Mouse (Mus musculus): ENCODE measurements around the gene Card11. TPM values are rescaled to one million over a fixed set of nuclear protein-coding genes. Genes with fewer than 3 reads are reported as not detected.

The Card11 gene
- polyA plus RNA-seq, 1 experiment from 2014 or later: 0.27 TPM

DNA sequence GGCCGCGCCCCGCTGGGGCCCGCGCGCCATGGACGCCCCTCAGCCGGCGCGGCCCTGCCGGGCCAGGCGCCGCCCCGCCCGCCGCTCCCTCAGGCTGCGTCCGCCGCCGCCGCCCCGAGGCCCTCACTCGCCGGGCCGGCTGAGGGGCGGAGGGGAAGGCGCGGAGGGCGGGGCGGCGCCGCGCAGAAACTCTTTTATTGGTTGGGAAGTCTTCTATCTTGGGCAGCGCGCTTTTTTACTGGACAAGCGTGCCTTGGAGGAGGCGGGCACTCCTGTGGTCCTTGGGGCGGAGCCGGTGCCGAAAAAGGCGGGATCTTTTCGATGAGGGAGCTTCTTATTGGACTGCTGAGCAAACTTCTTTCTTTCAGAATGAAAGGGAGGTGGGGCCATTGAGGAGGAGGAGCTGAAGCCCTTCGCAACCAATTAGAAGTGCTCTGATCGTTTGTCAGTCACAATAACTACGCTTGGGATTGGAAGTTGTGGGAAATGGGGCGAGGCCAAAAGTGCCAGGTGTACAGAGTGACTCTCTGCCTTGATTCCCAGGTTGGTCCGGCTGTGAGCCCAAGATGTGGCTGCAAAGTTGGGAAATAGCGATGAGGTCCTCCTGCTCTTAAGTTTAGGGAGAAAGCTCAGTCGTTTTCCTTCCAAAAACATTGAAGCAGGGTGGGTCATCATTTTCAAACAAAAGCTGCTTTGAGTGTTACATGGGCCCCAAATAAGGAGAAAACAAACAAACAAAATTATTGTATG lies 169.9 kb downstream of the Card11 start, which contains the start of gene Gna12:
TSS of gene Gna12 (minus strand) at position 118 of the 750 bp plus-strand sequence.
- under 1% methylated on average over 44 of the region's 49 CpGs for WGBS
- Histone ChIP-seq H3K36me3 (no peaks in the 10 kb centered on the region; the same call in 1 of the 2 replicates), H3K4me3 (peak within 1 kb of the TSS; percentile 82), H3K4me2 (peak within 1 kb of the TSS; percentile 91), H3K27ac (peak within 1 kb of the TSS; percentile 69), H3K27me3 (no peaks in the 10 kb centered on the region), H3K9me3 (no peaks in the 10 kb centered on the region), H3K9ac (peak within 1 kb of the TSS; percentile 89), H3K4me1 (peaks cover 32% of the 10 kb centered on the region)
- ATAC-seq (ENCODE audit: insufficient number of reproducible peaks, insufficient read depth, low FRiP score, low TSS enrichment, low read depth): peak; percentile 98

DNA sequence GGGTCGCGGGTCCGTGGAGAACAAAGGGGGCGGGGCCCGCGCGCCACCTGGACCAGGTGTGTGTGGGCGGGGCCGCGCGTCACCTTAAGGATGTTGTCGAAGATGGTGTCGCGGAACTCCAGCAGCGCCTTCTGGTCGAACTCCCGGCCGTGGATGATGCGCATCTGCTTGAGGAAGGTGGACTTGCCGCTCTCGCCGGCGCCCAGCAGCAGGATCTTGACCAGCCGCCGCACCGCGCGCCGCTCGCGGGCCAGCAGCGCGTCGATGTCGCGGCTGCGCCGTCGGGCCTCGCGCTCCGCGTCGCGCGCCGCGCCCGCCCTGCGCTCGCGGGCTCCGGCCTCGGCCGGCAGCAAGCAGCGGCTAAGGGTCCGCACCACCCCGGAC lies 170.5 kb downstream of the Card11 start:
- H3K9ac ChIP-seq: peak overlapping the region; percentile 89
- peak; percentile 17; the same call in 1 of the 2 replicates for ATAC-seq (ENCODE audit: insufficient number of reproducible peaks, insufficient read depth, low FRiP score, low TSS enrichment, low read depth)
- peaks cover 32% of the 10 kb centered on the region for H3K4me1 ChIP-seq
- no peaks in the 10 kb centered on the region for H3K9me3 ChIP-seq
- WGBS: under 1% methylated on average over 56 of the region's 58 CpGs
- no peaks in the 10 kb centered on the region for H3K27me3 ChIP-seq
- peaks cover 3% of the 10 kb centered on the region; the same call in 1 of the 2 replicates for H3K36me3 ChIP-seq
- peak overlapping the region; percentile 69 for H3K27ac ChIP-seq
- H3K4me2 ChIP-seq: peak overlapping the region; percentile 91
- H3K4me3 ChIP-seq: peak overlapping the region; percentile 82

DNA sequence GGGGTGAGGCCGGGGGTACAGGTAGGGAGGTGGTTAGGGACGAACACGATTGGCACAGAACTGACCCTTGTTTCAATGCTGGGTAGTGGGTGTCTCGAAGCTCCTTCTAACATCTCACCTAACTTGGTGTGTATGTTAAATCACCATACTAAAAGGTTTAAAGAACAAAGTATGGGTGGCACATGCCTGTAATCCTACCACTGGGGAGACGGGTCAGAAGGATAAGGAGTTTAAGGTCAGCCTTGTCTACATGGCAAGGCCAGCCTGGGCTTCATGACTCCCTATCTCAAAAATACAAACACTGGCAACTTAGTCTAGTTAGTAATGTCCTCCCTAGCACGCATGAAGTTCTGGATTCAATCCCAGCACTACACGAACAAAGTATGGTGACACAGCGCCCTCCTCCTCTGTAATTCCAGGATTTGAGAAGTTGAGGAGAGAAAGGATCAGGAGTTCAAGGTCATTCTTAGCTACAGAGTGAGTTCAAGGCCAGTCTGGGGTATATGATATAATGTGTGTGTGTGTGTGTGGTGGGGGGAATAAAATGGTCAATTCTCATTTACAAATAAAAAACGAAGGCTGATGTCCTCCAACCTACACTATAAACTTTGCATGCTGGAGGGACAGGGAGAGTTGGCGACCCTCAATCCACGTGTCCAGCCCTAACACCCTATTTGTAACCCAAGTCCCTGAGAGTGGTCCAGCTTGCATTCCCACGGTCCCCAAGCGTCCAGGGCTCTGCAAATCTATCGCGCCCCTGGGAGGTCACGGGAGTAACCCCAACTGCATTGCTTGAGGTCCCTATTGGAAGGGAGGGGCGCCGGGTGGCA lies 171.1 kb downstream of the Card11 start:
- Histone ChIP-seq H3K9ac (peak overlapping the region; percentile 89), H3K36me3 (peaks cover 3% of the 10 kb centered on the region; the same call in 1 of the 2 replicates), H3K4me3 (peak overlapping the region; percentile 82), H3K4me2 (peak overlapping the region; percentile 91), H3K27ac (0 out of 2 replicates have a peak overlapping the region, but pooled peaks have one; percentile 69), H3K9me3 (no peaks in the 10 kb centered on the region), H3K27me3 (no peaks in the 10 kb centered on the region), H3K4me1 (peaks cover 34% of the 10 kb centered on the region)
- ATAC-seq (ENCODE audit: insufficient number of reproducible peaks, insufficient read depth, low FRiP score, low TSS enrichment, low read depth): no peak
- 35% methylated on average over 18 of the region's 18 CpGs for WGBS

DNA sequence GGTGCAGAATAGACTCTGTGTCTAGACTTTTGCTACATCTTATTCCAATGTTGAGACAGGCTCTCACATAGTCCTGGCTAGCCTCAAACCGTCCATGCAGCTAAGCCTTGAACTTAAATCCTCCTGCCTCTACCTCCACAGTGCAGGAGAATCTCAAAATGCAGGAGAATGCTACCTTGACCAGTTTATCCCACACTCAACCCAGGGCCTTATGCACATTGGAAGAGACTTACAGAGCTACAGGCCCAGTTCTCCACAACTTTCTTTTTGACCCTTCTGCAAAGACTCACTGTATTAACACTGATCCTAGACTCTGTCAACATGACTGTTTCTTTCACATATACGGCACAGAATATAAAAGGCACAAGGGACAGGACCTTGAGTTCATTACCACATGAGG lies 172.0 kb downstream of the Card11 start:
- WGBS: 63% methylated on average over 2 of the region's 2 CpGs
- no peak for ATAC-seq (ENCODE audit: insufficient number of reproducible peaks, insufficient read depth, low FRiP score, low TSS enrichment, low read depth)
- H3K4me1 ChIP-seq: peaks cover 35% of the 10 kb centered on the region
- H3K4me2 ChIP-seq: peak overlapping the region; percentile 91
- H3K36me3 ChIP-seq: peaks cover 3% of the 10 kb centered on the region; the same call in 1 of the 2 replicates
- H3K27ac ChIP-seq: peak overlapping the region; percentile 19; the same call in 1 of the 2 replicates
- H3K27me3 ChIP-seq: no peaks in the 10 kb centered on the region
- no peaks in the 10 kb centered on the region for H3K9me3 ChIP-seq
- peak overlapping the region; percentile 47; the same call in 1 of the 2 replicates for H3K9ac ChIP-seq
- peak overlapping the region; percentile 3; the same call in 1 of the 2 replicates for H3K4me3 ChIP-seq

DNA sequence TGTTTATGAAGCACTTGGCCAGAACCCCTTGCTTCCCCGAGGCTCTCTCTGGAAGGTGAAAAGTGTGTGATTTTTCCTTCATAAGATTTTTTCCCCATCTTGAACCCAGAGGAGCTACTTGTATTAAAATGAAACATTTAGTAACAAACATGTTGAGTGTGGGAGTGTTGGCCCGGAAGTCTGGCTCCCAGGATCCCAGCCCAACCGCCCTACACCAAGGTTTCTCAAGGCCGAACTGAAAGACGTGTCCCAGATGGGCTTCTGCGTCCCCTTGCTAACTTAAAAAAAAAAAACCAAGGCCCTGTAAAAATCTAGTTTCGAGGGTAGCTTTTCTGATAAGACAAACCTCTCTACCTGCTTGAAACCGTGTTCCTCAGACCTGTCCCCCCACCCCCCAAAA lies 172.5 kb downstream of the Card11 start:
- H3K4me3 ChIP-seq: peak overlapping the region; percentile 3; the same call in 1 of the 2 replicates
- H3K9ac ChIP-seq: peak overlapping the region; percentile 47; the same call in 1 of the 2 replicates
- H3K4me1 ChIP-seq: peaks cover 35% of the 10 kb centered on the region
- 55% methylated on average over 8 of the region's 8 CpGs for WGBS
- H3K27ac ChIP-seq: peak overlapping the region; percentile 19; the same call in 1 of the 2 replicates
- no peak for ATAC-seq (ENCODE audit: insufficient number of reproducible peaks, insufficient read depth, low FRiP score, low TSS enrichment, low read depth)
- peak overlapping the region; percentile 91 for H3K4me2 ChIP-seq
- H3K9me3 ChIP-seq: no peaks in the 10 kb centered on the region
- peaks cover 3% of the 10 kb centered on the region; the same call in 1 of the 2 replicates for H3K36me3 ChIP-seq
- no peaks in the 10 kb centered on the region for H3K27me3 ChIP-seq

DNA sequence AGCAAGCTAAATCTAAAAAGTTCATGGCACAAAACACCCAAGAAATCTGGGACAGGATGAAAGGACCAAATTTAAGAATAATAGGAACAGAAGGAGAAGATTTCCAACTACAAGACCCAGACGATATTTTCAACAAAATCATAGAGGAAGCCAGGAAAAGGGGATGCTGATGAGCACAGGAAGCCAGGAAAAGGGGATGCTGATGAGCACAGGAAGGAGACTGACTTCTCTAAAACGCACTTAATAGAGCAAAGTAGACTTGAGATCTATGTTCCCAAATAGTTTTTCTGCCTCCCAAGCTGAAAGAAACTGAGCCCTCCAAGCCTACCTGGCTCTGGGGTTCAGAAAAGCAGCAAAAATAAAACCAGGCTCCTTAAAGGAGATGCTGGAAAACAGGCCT lies 173.0 kb downstream of the Card11 start:
- Histone ChIP-seq H3K4me1 (peaks cover 38% of the 10 kb centered on the region), H3K27ac (peak overlapping the region; percentile 19; the same call in 1 of the 2 replicates), H3K9ac (peak overlapping the region; percentile 47; the same call in 1 of the 2 replicates), H3K4me3 (no peak overlapping the region), H3K4me2 (peak overlapping the region; percentile 91), H3K9me3 (no peaks in the 10 kb centered on the region), H3K36me3 (peaks cover 3% of the 10 kb centered on the region; the same call in 1 of the 2 replicates), H3K27me3 (no peaks in the 10 kb centered on the region)
- ATAC-seq (ENCODE audit: insufficient number of reproducible peaks, insufficient read depth, low FRiP score, low TSS enrichment, low read depth): no peak
- 42% methylated on average over 2 of the region's 2 CpGs for WGBS

DNA sequence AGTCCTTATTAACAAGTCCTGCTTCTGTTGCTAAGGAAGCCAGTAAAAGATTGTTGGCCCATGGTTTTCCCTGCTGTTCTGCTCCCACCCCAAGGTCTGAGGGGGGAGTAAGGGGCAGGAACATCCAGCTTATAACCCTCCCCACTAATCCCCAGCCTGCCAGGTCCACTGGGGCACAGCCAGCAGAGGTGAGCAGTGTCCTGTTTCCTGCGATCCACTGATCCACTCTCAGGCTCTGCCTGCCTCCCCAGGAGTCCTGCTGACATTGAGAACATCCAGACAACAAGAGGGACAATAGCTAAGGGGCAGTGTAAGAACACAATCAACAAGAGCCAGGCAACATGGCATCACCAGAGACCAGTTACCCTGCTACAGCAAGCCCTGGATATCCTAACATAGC lies 173.6 kb downstream of the Card11 start:
- WGBS: 36% methylated on average over 1 of the region's 1 CpGs
- Histone ChIP-seq H3K4me2 (no peak overlapping the region), H3K36me3 (peaks cover 3% of the 10 kb centered on the region; the same call in 1 of the 2 replicates), H3K27ac (no peak overlapping the region), H3K4me3 (no peak overlapping the region), H3K9me3 (no peaks in the 10 kb centered on the region), H3K27me3 (no peaks in the 10 kb centered on the region), H3K4me1 (peaks cover 40% of the 10 kb centered on the region), H3K9ac (no peak overlapping the region)
- no peak for ATAC-seq (ENCODE audit: insufficient number of reproducible peaks, insufficient read depth, low FRiP score, low TSS enrichment, low read depth)

DNA sequence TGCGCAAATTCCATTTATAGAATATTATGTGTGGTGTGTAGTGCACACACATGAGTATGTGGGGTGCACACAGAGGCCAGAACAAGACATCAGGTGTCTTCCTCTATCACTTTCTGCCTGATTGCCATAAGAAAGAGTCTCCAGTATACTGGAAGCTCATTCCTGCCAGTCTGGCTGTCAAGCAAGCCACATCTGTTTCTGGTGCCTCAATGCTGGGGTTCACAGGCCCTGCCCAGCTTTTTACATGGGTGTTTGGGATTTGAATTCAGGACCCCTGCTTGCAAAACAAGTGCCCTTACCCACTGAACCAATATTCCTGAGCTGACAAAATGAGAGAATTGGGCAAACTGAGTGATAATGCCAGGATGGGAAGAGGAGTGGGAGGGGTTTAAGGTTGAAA lies 174.3 kb downstream of the Card11 start:
- Histone ChIP-seq H3K4me1 (peaks cover 45% of the 10 kb centered on the region), H3K4me3 (no peak overlapping the region), H3K27ac (no peak overlapping the region), H3K9me3 (no peaks in the 10 kb centered on the region), H3K9ac (no peak overlapping the region), H3K4me2 (no peak overlapping the region), H3K36me3 (peaks cover 3% of the 10 kb centered on the region; the same call in 1 of the 2 replicates), H3K27me3 (no peaks in the 10 kb centered on the region)
- WGBS: 100% methylated on average over 1 of the region's 1 CpGs
- ATAC-seq (ENCODE audit: insufficient number of reproducible peaks, insufficient read depth, low FRiP score, low TSS enrichment, low read depth): no peak

DNA sequence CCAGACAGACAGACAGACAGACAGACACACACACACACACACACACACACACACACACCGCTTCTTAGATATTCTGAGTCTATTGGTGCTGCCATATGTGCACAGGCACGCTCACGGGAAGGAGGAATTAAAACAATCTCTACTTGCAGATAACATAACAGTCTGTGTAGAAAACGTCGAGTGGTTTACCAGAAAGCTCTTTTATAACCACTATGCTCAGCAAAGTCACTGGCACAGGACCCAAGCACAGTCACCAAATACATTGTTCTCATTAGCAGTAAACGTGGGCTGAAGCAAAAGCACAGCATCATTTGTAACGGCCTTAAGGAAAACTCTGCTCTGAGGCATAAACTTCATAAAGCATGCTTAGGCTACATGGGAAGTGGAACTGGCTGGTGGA lies 176.3 kb downstream of the Card11 start:
- no peak overlapping the region for H3K27ac ChIP-seq
- no peak overlapping the region for H3K4me2 ChIP-seq
- WGBS: 75% methylated on average over 7 of the region's 7 CpGs
- H3K27me3 ChIP-seq: no peaks in the 10 kb centered on the region
- H3K4me1 ChIP-seq: peaks cover 58% of the 10 kb centered on the region
- no peaks in the 10 kb centered on the region for H3K9me3 ChIP-seq
- H3K36me3 ChIP-seq: peaks cover 3% of the 10 kb centered on the region; the same call in 1 of the 2 replicates
- H3K9ac ChIP-seq: no peak overlapping the region
- H3K4me3 ChIP-seq: no peak overlapping the region
- ATAC-seq (ENCODE audit: insufficient number of reproducible peaks, insufficient read depth, low FRiP score, low TSS enrichment, low read depth): no peak

DNA sequence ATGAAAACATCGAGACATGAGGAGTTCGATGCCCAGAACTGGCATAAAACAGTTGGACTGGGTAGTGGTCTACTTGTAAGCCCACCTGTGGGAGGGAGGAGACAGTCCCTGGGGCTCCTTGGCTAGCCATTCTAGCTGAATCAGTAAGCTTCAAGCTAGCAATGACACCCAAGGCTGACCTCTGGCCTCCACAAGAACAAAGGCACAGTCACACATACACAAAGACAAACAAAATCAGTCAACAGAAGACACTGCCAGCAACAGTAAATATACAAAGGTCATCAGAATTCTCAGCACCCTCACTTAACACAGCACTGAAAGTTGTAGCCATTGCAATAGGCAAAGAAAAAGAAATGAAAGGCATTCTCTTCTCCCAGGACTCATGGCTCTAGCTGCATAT lies 177.0 kb downstream of the Card11 start:
- no peaks in the 10 kb centered on the region for H3K27me3 ChIP-seq
- no peak overlapping the region for H3K9ac ChIP-seq
- WGBS: 93% methylated on average over 2 of the region's 2 CpGs
- no peak overlapping the region for H3K4me2 ChIP-seq
- no peaks in the 10 kb centered on the region for H3K9me3 ChIP-seq
- H3K36me3 ChIP-seq: peaks cover 3% of the 10 kb centered on the region; the same call in 1 of the 2 replicates
- peaks cover 58% of the 10 kb centered on the region for H3K4me1 ChIP-seq
- H3K27ac ChIP-seq: no peak overlapping the region
- H3K4me3 ChIP-seq: no peak overlapping the region
- no peak for ATAC-seq (ENCODE audit: insufficient number of reproducible peaks, insufficient read depth, low FRiP score, low TSS enrichment, low read depth)

Measured in embryonic facial prominence, embryonic 13.5 days (tissue).